Mouse (Mus musculus): Measurements from ENCODE around the gene Fam193a.

DNA sequence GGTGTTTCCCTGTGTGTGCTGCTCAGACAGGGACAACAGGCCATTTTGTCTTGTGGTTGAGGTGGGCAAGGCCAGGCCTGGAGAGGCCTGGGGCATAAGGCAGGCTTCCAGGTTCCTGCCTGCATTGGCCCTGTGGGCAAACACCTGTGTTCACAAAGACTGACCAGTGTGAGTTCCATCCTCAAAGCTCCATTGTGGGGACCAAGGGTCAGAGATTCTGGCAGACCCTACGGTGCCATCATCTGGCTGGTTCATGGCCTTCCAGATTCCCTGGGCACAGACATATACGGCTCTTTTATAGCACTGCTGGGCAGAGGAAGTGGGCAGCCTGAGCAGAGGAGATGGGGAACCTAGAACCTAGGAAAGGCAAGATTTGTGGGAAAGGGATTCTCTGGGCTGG, 157.6 kb downstream of the Fam193a start:
- TF ChIP-seq CTCF (IDR thresholded peaks at IDR 0.05; ENCODE audit: borderline replicate concordance, extremely low read depth, insufficient read depth, insufficient read length) (no peak), POLR2A (IDR thresholded peaks at IDR 0.05; ENCODE audit: borderline replicate concordance, extremely low read depth, insufficient read depth, insufficient read length, poor library complexity, severe bottlenecking) (no peak)
